Mouse (Mus musculus) midbrain, postnatal 0 days (tissue): ENCODE results near the gene Slc8a3. TPM values are rescaled to one million over a fixed set of nuclear protein-coding genes. Genes with fewer than 3 reads are reported as not detected.

Experiments used
- ATAC-seq: fragments of 200-750 bp; cut with Nextera tagmentation; 2 replicates; pipeline ENCODE4 v1.8.0; 2017; ENCODE audit warnings: moderate number of reproducible peaks, mild to moderate bottlenecking, moderate TSS enrichment, moderate library complexity; ENCODE audit not compliant: low FRiP score
- DNase-seq: peaks from one replicate; pipeline ENCODE4 v3.0.0-alpha.2; 2015; ENCODE audit warnings: low spot score
- H3K27ac ChIP-seq: fragments of 300-500 bp; sonication (generic); 2 replicates; pipeline ENCODE4 v1.5.1; 2014; ENCODE audit warnings: low read depth, mild to moderate bottlenecking, low read length, mixed read lengths
- H3K27me3 ChIP-seq: fragments of 300-500 bp; sonication (generic); 2 replicates; pipeline ENCODE4 v1.6.1; 2014; ENCODE audit warnings: low read length, control low read depth, mixed read lengths; ENCODE audit not compliant: insufficient read depth
- H3K36me3 ChIP-seq: fragments of 300-500 bp; sonication (generic); 2 replicates; pipeline ENCODE4 v1.6.1; 2014; ENCODE audit warnings: low read length, control low read depth, mixed read lengths; ENCODE audit not compliant: insufficient read depth
- H3K4me1 ChIP-seq: fragments of 300-500 bp; sonication (generic); 2 replicates; pipeline ENCODE4 v1.6.1; 2014; ENCODE audit warnings: mild to moderate bottlenecking, control low read depth, antibody characterized with exemption, low read length, mixed read lengths; ENCODE audit not compliant: insufficient read depth
- H3K4me2 ChIP-seq: fragments of 300-500 bp; sonication (generic); 2 replicates; pipeline ENCODE4 v1.6.1; 2014; ENCODE audit warnings: low read depth, mild to moderate bottlenecking, low read length, mixed read lengths; ENCODE audit not compliant: poor library complexity, severe bottlenecking
- H3K4me3 ChIP-seq: fragments of 300-500 bp; sonication (generic); 2 replicates; pipeline ENCODE4 v1.5.1; 2014; ENCODE audit warnings: low read depth, mild to moderate bottlenecking, low read length, moderate library complexity
- H3K9ac ChIP-seq: fragments of 300-500 bp; sonication (generic); replicated peaks from 2 replicates; pipeline ENCODE4 v1.6.1; 2014; ENCODE audit warnings: mild to moderate bottlenecking, low read length, moderate library complexity, mixed read lengths; ENCODE audit not compliant: poor library complexity, severe bottlenecking
- H3K9me3 ChIP-seq: fragments of 300-500 bp; sonication (generic); 2 replicates; pipeline ENCODE4 v1.6.1; 2016; ENCODE audit warnings: low read length, control low read depth
- CTCF ChIP-seq: IDR thresholded peaks from 2 replicates; pipeline ENCODE4 v1.5.1; 2016; ENCODE audit warnings: antibody characterized with exemption, mild to moderate bottlenecking
- WGBS: fragments of 180-500 bp; shearing (Covaris S2); extraction: QIAGEN DNeasy Blood & Tissue Kit; methylation state at CpG from one replicate; pipeline ENCODE4 v1.1.7; 2014; 5-methylcytosine and 5-hydroxymethylcytosine counted together
- polyA plus RNA-seq: library from polyadenylated mRNA; unstranded; fragments of >200 nt; fragmentation: Nextera tagmentation; extraction: Ambion mirVana; gene quantifications from 2 replicates; pipeline ENCODE4 v1.2.1, GENCODE M21; 2015
- total RNA-seq: library from RNA; depleted of rRNA; stranded (reverse); fragments of >200 nt; gene quantifications from 2 replicates; pipeline ENCODE4 v1.2.3, GENCODE M21; 2014

Gene Slc8a3
- total and polyA plus RNA-seq, 2 experiments from 2014 or later: 13.4 to 52.3 TPM

GRCm38 (mm10) chr12:81166615-81167014 lies 166.4 kb downstream of the Slc8a3 start:
- Histone ChIP-seq H3K27me3 (no peaks in the 10 kb centered on the region), H3K4me2 (no peak overlapping the region), H3K27ac (no peak overlapping the region), H3K36me3 (no peaks in the 10 kb centered on the region), H3K4me3 (no peak overlapping the region), H3K9me3 (no peaks in the 10 kb centered on the region), H3K4me1 (no peaks in the 10 kb centered on the region; the same call in 1 of the 2 replicates), H3K9ac (no peak overlapping the region)
- ATAC-seq: no peak
- 85% methylated on average over 8 of the region's 8 CpGs for WGBS
- DNase-seq: no peak
- no peak for TF ChIP-seq CTCF

- Histone ChIP-seq H3K4me2 (no peak overlapping the region), H3K9ac (no peak overlapping the region), H3K9me3 (no peaks in the 10 kb centered on the region), H3K4me3 (no peak overlapping the region), H3K27me3 (no peaks in the 10 kb centered on the region), H3K4me1 (no peaks in the 10 kb centered on the region; the same call in 1 of the 2 replicates), H3K36me3 (no peaks in the 10 kb centered on the region), H3K27ac (no peak overlapping the region)
- no peak for TF ChIP-seq CTCF
- no peak for ATAC-seq
- WGBS: 24% methylated on average over 10 of the region's 10 CpGs
- DNase-seq: no peak
These were observed 166.9 kb downstream of the Slc8a3 start for GRCm38 (mm10) chr12:81166092-81166491.

GRCm38 (mm10) chr12:81163566-81163965 lies 169.4 kb downstream of the Slc8a3 start:
- no peak overlapping the region for H3K4me3 ChIP-seq
- no peak for TF ChIP-seq CTCF
- H3K36me3 ChIP-seq: no peaks in the 10 kb centered on the region
- H3K9ac ChIP-seq: no peak overlapping the region
- no peak overlapping the region for H3K27ac ChIP-seq
- H3K27me3 ChIP-seq: no peaks in the 10 kb centered on the region
- DNase-seq (no peak), ATAC-seq (no peak)
- WGBS: 94% methylated on average over 3 of the region's 3 CpGs
- no peaks in the 10 kb centered on the region for H3K9me3 ChIP-seq
- H3K4me1 ChIP-seq: no peaks in the 10 kb centered on the region; the same call in 1 of the 2 replicates
- no peak overlapping the region for H3K4me2 ChIP-seq

- Histone ChIP-seq H3K36me3 (no peaks in the 10 kb centered on the region), H3K4me3 (no peak overlapping the region), H3K4me2 (no peak overlapping the region), H3K27me3 (no peaks in the 10 kb centered on the region), H3K9me3 (no peaks in the 10 kb centered on the region), H3K4me1 (no peaks in the 10 kb centered on the region; the same call in 1 of the 2 replicates), H3K9ac (no peak overlapping the region), H3K27ac (no peak overlapping the region)
- no peak for DNase-seq
- WGBS: 81% methylated on average over 3 of the region's 3 CpGs
- no peak for TF ChIP-seq CTCF
- ATAC-seq: no peak
These were observed 169.8 kb downstream of the Slc8a3 start for GRCm38 (mm10) chr12:81163131-81163530.

- no peaks in the 10 kb centered on the region for H3K4me1 ChIP-seq
- no peaks in the 10 kb centered on the region for H3K27me3 ChIP-seq
- ATAC-seq: no peak
- no peak for DNase-seq
- H3K36me3 ChIP-seq: no peaks in the 10 kb centered on the region
- H3K4me2 ChIP-seq: no peak overlapping the region
- WGBS: 91% methylated on average over 2 of the region's 2 CpGs
- H3K4me3 ChIP-seq: no peak overlapping the region
- no peak for TF ChIP-seq CTCF
- no peak overlapping the region for H3K27ac ChIP-seq
- H3K9ac ChIP-seq: no peak overlapping the region
- no peaks in the 10 kb centered on the region for H3K9me3 ChIP-seq
These were observed 171.7 kb downstream of the Slc8a3 start for GRCm38 (mm10) chr12:81161282-81161681.

- H3K4me2 ChIP-seq: no peak overlapping the region
These were observed 172.1 kb downstream of the Slc8a3 start for GRCm38 (mm10) chr12:81160831-81161230.

More at GRCm38 (mm10) chr12:81160831-81161230, 172.1 kb downstream of the Slc8a3 start:
- Histone ChIP-seq H3K36me3 (no peaks in the 10 kb centered on the region), H3K27me3 (no peaks in the 10 kb centered on the region), H3K4me1 (no peaks in the 10 kb centered on the region), H3K4me3 (no peak overlapping the region), H3K9me3 (no peaks in the 10 kb centered on the region), H3K9ac (no peak overlapping the region), H3K27ac (no peak overlapping the region)
- peak; percentile 55 for TF ChIP-seq CTCF
- DNase-seq (peak; percentile 25), ATAC-seq (no peak)
- 55% methylated on average over 5 of the region's 5 CpGs for WGBS
